Mouse (Mus musculus): ENCODE measurements at regions not wholly inside any gene's neighbourhood (a gene's known extent, or its start where the extent isn't known, plus 50 kb on each side); places are given as distances from the start of the nearest gene placed in this dataset.
"Not testable (repeated sequence)": the region's sequence is repeated elsewhere in the genome, so short reads cannot be mapped to it uniquely, and the experiment has no call there.

GRCm38 (mm10) chr10:19297669-19298068 is 58.7 kb upstream of the Olig3 start:
- 52% methylated on average over 3 of the region's 3 CpGs for WGBS
- H3K27me3 ChIP-seq (replicated peaks; ENCODE audit: low read depth, poor library complexity, severe bottlenecking) = no peaks in the 10 kb centered on the region
- H3K27ac ChIP-seq (replicated peaks) = no peak overlapping the region
- H3K9me3 ChIP-seq = no peaks in the 10 kb centered on the region
- DNase-seq (ENCODE audit: low spot score) = no peak
- H3K36me3 ChIP-seq (replicated peaks) = no peaks in the 10 kb centered on the region
- no peaks in the 10 kb centered on the region for H3K4me1 ChIP-seq
- H3K4me3 ChIP-seq = no peak overlapping the region

- 85% methylated on average over 7 of the region's 7 CpGs for WGBS
- DNase-seq (ENCODE audit: low spot score) = no peak
These were observed 60.8 kb upstream of the Olig3 start for GRCm38 (mm10) chr10:19295388-19296013.

GRCm38 (mm10) chr10:19291474-19291873 is 64.9 kb upstream of the Olig3 start:
- Histone ChIP-seq H3K27ac (replicated peaks) (no peak overlapping the region), H3K36me3 (replicated peaks) (no peaks in the 10 kb centered on the region), H3K9me3 (no peaks in the 10 kb centered on the region), H3K4me3 (no peak overlapping the region), H3K4me1 (no peaks in the 10 kb centered on the region), H3K27me3 (replicated peaks; ENCODE audit: low read depth, poor library complexity, severe bottlenecking) (no peaks in the 10 kb centered on the region)
- WGBS = 71% methylated on average over 5 of the region's 5 CpGs
- DNase-seq (ENCODE audit: low spot score) = no peak

More at GRCm38 (mm10) chr10:19295388-19296013, 60.8 kb upstream of the Olig3 start:
- Histone ChIP-seq H3K4me3 (no peak overlapping the region), H3K9me3 (no peaks in the 10 kb centered on the region), H3K36me3 (replicated peaks) (no peaks in the 10 kb centered on the region), H3K27ac (replicated peaks) (no peak overlapping the region), H3K27me3 (replicated peaks; ENCODE audit: low read depth, poor library complexity, severe bottlenecking) (no peaks in the 10 kb centered on the region), H3K4me1 (no peaks in the 10 kb centered on the region)

GRCm38 (mm10) chr10:19291039-19291438 is 65.3 kb upstream of the Olig3 start:
- H3K36me3 ChIP-seq (replicated peaks); H3K9me3 ChIP-seq; H3K4me1 ChIP-seq; H3K27me3 ChIP-seq (replicated peaks; ENCODE audit: low read depth, poor library complexity, severe bottlenecking); H3K4me3 ChIP-seq; DNase-seq (ENCODE audit: low spot score); H3K27ac ChIP-seq (replicated peaks): not testable (repeated sequence)
- WGBS = 80% methylated on average over 3 of the region's 3 CpGs

GRCm38 (mm10) chr10:19282166-19282565 is 74.2 kb upstream of the Olig3 start:
- Histone ChIP-seq H3K4me3 (no peak overlapping the region), H3K27me3 (replicated peaks; ENCODE audit: low read depth, poor library complexity, severe bottlenecking) (no peaks in the 10 kb centered on the region), H3K36me3 (replicated peaks) (no peaks in the 10 kb centered on the region), H3K4me1 (no peaks in the 10 kb centered on the region), H3K9me3 (no peaks in the 10 kb centered on the region), H3K27ac (replicated peaks) (no peak overlapping the region)
- no peak for DNase-seq (ENCODE audit: low spot score)
- WGBS = 95% methylated on average over 3 of the region's 3 CpGs

- 94% methylated on average over 4 of the region's 4 CpGs for WGBS
- H3K4me1 ChIP-seq = no peaks in the 10 kb centered on the region
These were observed 75.3 kb upstream of the Olig3 start for GRCm38 (mm10) chr10:19281021-19281420.

GRCm38 (mm10) chr10:19278189-19278842 is 78.0 kb upstream of the Olig3 start:
- H3K9me3 ChIP-seq = no peaks in the 10 kb centered on the region
- DNase-seq (ENCODE audit: low spot score) = no peak
- H3K4me3 ChIP-seq = no peak overlapping the region
- no peaks in the 10 kb centered on the region for H3K4me1 ChIP-seq
- 84% methylated on average over 5 of the region's 5 CpGs for WGBS
- H3K36me3 ChIP-seq (replicated peaks) = no peaks in the 10 kb centered on the region
- no peaks in the 10 kb centered on the region for H3K27me3 ChIP-seq (replicated peaks; ENCODE audit: low read depth, poor library complexity, severe bottlenecking)
- H3K27ac ChIP-seq (replicated peaks) = no peak overlapping the region

More at GRCm38 (mm10) chr10:19281021-19281420, 75.3 kb upstream of the Olig3 start:
- Histone ChIP-seq H3K36me3 (replicated peaks) (no peaks in the 10 kb centered on the region), H3K27ac (replicated peaks) (no peak overlapping the region), H3K27me3 (replicated peaks; ENCODE audit: low read depth, poor library complexity, severe bottlenecking) (no peaks in the 10 kb centered on the region), H3K4me3 (no peak overlapping the region), H3K9me3 (no peaks in the 10 kb centered on the region)
- DNase-seq (ENCODE audit: low spot score) = no peak

GRCm38 (mm10) chr10:19277103-19277827 is 79.1 kb upstream of the Olig3 start:
- peak; percentile 8 for DNase-seq (ENCODE audit: low spot score)
- H3K9me3 ChIP-seq = no peaks in the 10 kb centered on the region
- no peaks in the 10 kb centered on the region for H3K4me1 ChIP-seq
- H3K27ac ChIP-seq (replicated peaks) = no peak overlapping the region
- no peaks in the 10 kb centered on the region for H3K36me3 ChIP-seq (replicated peaks)
- no peak overlapping the region for H3K4me3 ChIP-seq
- H3K27me3 ChIP-seq (replicated peaks; ENCODE audit: low read depth, poor library complexity, severe bottlenecking) = no peaks in the 10 kb centered on the region
- WGBS = 81% methylated on average over 9 of the region's 9 CpGs

GRCm38 (mm10) chr10:19274985-19275384 is 81.3 kb upstream of the Olig3 start:
- no peaks in the 10 kb centered on the region for H3K36me3 ChIP-seq (replicated peaks)
- no peak for DNase-seq (ENCODE audit: low spot score)
- no peak overlapping the region for H3K4me3 ChIP-seq
- H3K4me1 ChIP-seq = no peaks in the 10 kb centered on the region
- 92% methylated on average over 4 of the region's 4 CpGs for WGBS
- no peaks in the 10 kb centered on the region for H3K9me3 ChIP-seq
- no peaks in the 10 kb centered on the region for H3K27me3 ChIP-seq (replicated peaks; ENCODE audit: low read depth, poor library complexity, severe bottlenecking)
- H3K27ac ChIP-seq (replicated peaks) = no peak overlapping the region

- H3K36me3 ChIP-seq (replicated peaks) = no peaks in the 10 kb centered on the region
- DNase-seq (ENCODE audit: low spot score) = no peak
- H3K27ac ChIP-seq (replicated peaks) = no peak overlapping the region
- no peaks in the 10 kb centered on the region for H3K27me3 ChIP-seq (replicated peaks; ENCODE audit: low read depth, poor library complexity, severe bottlenecking)
- H3K4me1 ChIP-seq = no peaks in the 10 kb centered on the region
- WGBS = 78% methylated on average over 1 of the region's 1 CpGs
- no peak overlapping the region for H3K4me3 ChIP-seq
- no peaks in the 10 kb centered on the region for H3K9me3 ChIP-seq
These were observed 86.9 kb upstream of the Olig3 start for GRCm38 (mm10) chr10:19269418-19269817.

- H3K27ac ChIP-seq (replicated peaks) = no peak overlapping the region
These were observed 88.3 kb upstream of the Olig3 start for GRCm38 (mm10) chr10:19268051-19268450.

GRCm38 (mm10) chr10:19240102-19240759 is 116.1 kb upstream of the Olig3 start:
- H3K27ac ChIP-seq (replicated peaks) = no peak overlapping the region
- peak; percentile 43 for DNase-seq (ENCODE audit: low spot score)
- H3K36me3 ChIP-seq (replicated peaks) = no peaks in the 10 kb centered on the region
- no peaks in the 10 kb centered on the region for H3K9me3 ChIP-seq
- WGBS = 39% methylated on average over 8 of the region's 8 CpGs
- peaks cover 10% of the 10 kb centered on the region for H3K27me3 ChIP-seq (replicated peaks; ENCODE audit: low read depth, poor library complexity, severe bottlenecking)
- no peak overlapping the region for H3K4me3 ChIP-seq
- H3K4me1 ChIP-seq = no peaks in the 10 kb centered on the region

More at GRCm38 (mm10) chr10:19268051-19268450, 88.3 kb upstream of the Olig3 start:
- Histone ChIP-seq H3K9me3 (no peaks in the 10 kb centered on the region), H3K4me3 (no peak overlapping the region), H3K36me3 (replicated peaks) (no peaks in the 10 kb centered on the region), H3K4me1 (no peaks in the 10 kb centered on the region), H3K27me3 (replicated peaks; ENCODE audit: low read depth, poor library complexity, severe bottlenecking) (no peaks in the 10 kb centered on the region)
- WGBS = 66% methylated on average over 4 of the region's 4 CpGs
- DNase-seq (ENCODE audit: low spot score) = no peak
